Mouse (Mus musculus): ENCODE measurements at regions not wholly inside any gene's neighbourhood (a gene's known extent, or its start where the extent isn't known, plus 50 kb on each side); places are given as distances from the start of the nearest gene placed in this dataset.

GRCm38 (mm10) chr17:87202958-87203720, 62.6 kb downstream of the Mcfd2 start:
- peak; percentile 21 for DNase-seq (ENCODE audit: low read depth)

- DNase-seq (ENCODE audit: low read depth): peak; percentile 97
These were observed 63.2 kb downstream of the Mcfd2 start for GRCm38 (mm10) chr17:87202490-87202889.

- peak; percentile 84 for DNase-seq (ENCODE audit: low read depth)
These were observed 65.0 kb downstream of the Mcfd2 start for GRCm38 (mm10) chr17:87200721-87201242.

- DNase-seq (ENCODE audit: low read depth): no peak
These were observed 65.6 kb downstream of the Mcfd2 start for GRCm38 (mm10) chr17:87200134-87200533.

GRCm38 (mm10) chr17:87199134-87199533, 66.6 kb downstream of the Mcfd2 start:
- no peak for DNase-seq (ENCODE audit: low read depth)

- no peak for DNase-seq (ENCODE audit: low read depth)
These were observed 68.3 kb downstream of the Mcfd2 start for GRCm38 (mm10) chr17:87197434-87197833.

- DNase-seq (ENCODE audit: low read depth): no peak
These were observed 71.1 kb downstream of the Mcfd2 start for GRCm38 (mm10) chr17:87194639-87195038.

- no peak for DNase-seq (ENCODE audit: low read depth)
These were observed 72.3 kb downstream of the Mcfd2 start for GRCm38 (mm10) chr17:87193482-87193881.

GRCm38 (mm10) chr17:87189670-87190069, 76.1 kb downstream of the Mcfd2 start:
- DNase-seq (ENCODE audit: low read depth): no peak
